Mouse (Mus musculus): Measurements from ENCODE around the gene Gm20721. TPM values are rescaled to one million over a fixed set of nuclear protein-coding genes. Genes with fewer than 3 reads are reported as not detected.

Gene Gm20721
- total and polyA plus RNA-seq, 3 experiments, result 55.7 to 363 TPM; not detected in 1

DNA sequence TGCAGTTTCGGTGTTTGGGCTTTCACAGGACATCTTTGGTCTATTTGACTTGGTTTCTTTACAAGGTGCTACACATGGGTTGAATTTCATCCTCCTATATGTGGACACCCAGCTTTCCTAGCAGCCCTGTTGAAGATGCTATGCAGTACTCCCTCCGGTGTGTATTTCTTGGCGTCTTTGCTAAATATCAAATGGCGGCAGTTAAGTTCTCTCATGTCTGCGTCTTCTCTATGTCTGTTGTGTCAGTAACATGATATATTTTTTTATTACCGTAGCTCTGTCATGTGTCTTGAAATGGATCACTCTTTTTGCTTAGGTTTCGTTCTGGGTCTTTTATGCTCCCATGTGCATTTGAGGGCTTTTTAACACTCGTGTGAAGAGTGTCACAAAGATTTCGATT, 34.5 kb upstream of the Gm20721 start:
- no peak for DNase-seq (ENCODE audit: extremely low read depth)
- Histone ChIP-seq H3K9ac (ENCODE audit: insufficient read depth, low read depth) (no peak overlapping the region), H3K36me3 (replicated peaks in 1 of 2; ENCODE audit: control insufficient read depth in 1 of 2, insufficient read depth in 1 of 2, low read length in 1 of 2) (no peaks in the 10 kb centered on the region), H3K9me3 (replicated peaks; ENCODE audit: low read length) (no peaks in the 10 kb centered on the region), H3K4me2 (ENCODE audit: insufficient read depth, low read depth, poor library complexity, severe bottlenecking) (no peak overlapping the region), H3K27ac (ENCODE audit: insufficient read depth, low read depth) (no peak overlapping the region), H3K27me3 (replicated peaks) (no peaks in the 10 kb centered on the region), H3K4me1 (ENCODE audit: control insufficient read depth in 1 of 2, insufficient read depth in 2 of 2) (peaks cover 0 to 3% of the 10 kb centered on the region in 2 experiments; a peak in 1 of 4 replicates), H3K79me2 (replicated peaks; ENCODE audit: control insufficient read depth, extremely low read depth, insufficient read depth, poor library complexity, severe bottlenecking) (no peaks in the 10 kb centered on the region), H3K4me3 (replicated peaks in 1 of 3; ENCODE audit: low read depth in 2 of 3, low read length in 2 of 3, poor library complexity in 1 of 3) (no peak overlapping the region)
- TF ChIP-seq KAT2A (IDR thresholded peaks at IDR 0.05; ENCODE audit: insufficient replicate concordance, low read length) (no peak), POLR2A (IDR thresholded peaks at IDR 0.05; ENCODE audit: low read depth, low read length) (no peak), MAX (IDR thresholded peaks at IDR 0.05; ENCODE audit: low read length) (no peak), PAX5 (IDR thresholded peaks at IDR 0.05; ENCODE audit: low read length) (no peak), ZNF384 (IDR thresholded peaks at IDR 0.05; ENCODE audit: low read depth, low read length) (no peak), TBP (conservative IDR thresholded peaks at IDR 0.05; ENCODE audit: low read depth, low read length) (no peak), HCFC1 (IDR thresholded peaks at IDR 0.05; ENCODE audit: low read depth, low read length) (no peak), ELF1 (IDR thresholded peaks at IDR 0.05; ENCODE audit: low read depth, low read length) (no peak), NELFE (IDR thresholded peaks at IDR 0.05; ENCODE audit: low read depth, low read length) (no peak), ETS1 (conservative IDR thresholded peaks at IDR 0.05; ENCODE audit: low read depth, low read length) (no peak), MAFK (IDR thresholded peaks at IDR 0.05; ENCODE audit: insufficient replicate concordance, low read length) (no peak), POLR2AphosphoS2 (IDR thresholded peaks at IDR 0.05; ENCODE audit: low read depth, low read length) (no peak), JUN (IDR thresholded peaks at IDR 0.05; ENCODE audit: insufficient read depth, low read depth, low read length) (no peak), CTCF (conservative IDR thresholded peaks at IDR 0.05 in 1 of 2, IDR thresholded peaks at IDR 0.05 in 1 of 2; ENCODE audit: low read depth in 2 of 2, low read length in 2 of 2) (no peak), SMC3 (IDR thresholded peaks at IDR 0.05; ENCODE audit: low read depth, low read length) (no peak), ZC3H11A (IDR thresholded peaks at IDR 0.05; ENCODE audit: low read depth, low read length) (no peak), MYC (IDR thresholded peaks at IDR 0.05; ENCODE audit: low read depth, low read length) (no peak)
- in situ Hi-C loops (cut with MboI; ENCODE audit: low pct_ligation_motif_present, low pct_unique_long_range_greater_than_20kb, low sequenced_read_pairs) (no loop called here), dilution Hi-C loops (cut with MboI; ENCODE audit: extremely low pct_ligation_motif_present, extremely low pct_unique_long_range_greater_than_20kb, low sequenced_read_pairs) (no loop called here)

DNA sequence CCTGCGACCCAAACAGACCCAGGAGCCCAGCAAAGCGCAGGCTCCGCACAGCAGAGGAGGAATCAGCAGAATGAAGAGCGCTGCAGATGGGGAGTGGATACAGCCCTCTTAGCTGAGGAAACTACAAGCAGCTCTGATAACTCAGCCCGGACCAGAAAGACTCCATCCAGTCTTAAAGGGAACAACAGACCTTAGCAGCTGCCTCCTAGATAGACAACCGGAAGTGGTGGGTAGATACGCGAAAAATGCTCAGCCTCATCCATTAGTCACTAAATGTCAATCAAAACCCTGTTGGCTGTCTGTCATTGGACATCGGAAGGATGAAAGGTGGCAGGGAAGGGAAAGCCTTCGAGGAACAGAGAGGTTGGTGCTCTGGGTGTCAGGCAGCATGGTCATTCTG, 20.1 kb upstream of the Gm20721 start:
- no peak overlapping the region for H3K9ac ChIP-seq (ENCODE audit: insufficient read depth, low read depth)
- no peaks in the 10 kb centered on the region for H3K79me2 ChIP-seq (replicated peaks; ENCODE audit: control insufficient read depth, extremely low read depth, insufficient read depth, poor library complexity, severe bottlenecking)
- TF ChIP-seq USF2 (conservative IDR thresholded peaks at IDR 0.05; ENCODE audit: low read depth, low read length), result no peak
- TF ChIP-seq MYC (IDR thresholded peaks at IDR 0.05; ENCODE audit: low read depth, low read length), result no peak
- no peak for TF ChIP-seq ZMIZ1 (IDR thresholded peaks at IDR 0.05; ENCODE audit: low read depth, low read length)
- no peak for TF ChIP-seq UBTF (IDR thresholded peaks at IDR 0.05; ENCODE audit: low read depth, low read length)
- TF ChIP-seq JUN (IDR thresholded peaks at IDR 0.05; ENCODE audit: insufficient read depth, low read depth, low read length), result no peak
- no peak for TF ChIP-seq RAD21 (IDR thresholded peaks at IDR 0.05; ENCODE audit: low read depth, low read length)
- TF ChIP-seq MAX (IDR thresholded peaks at IDR 0.05; ENCODE audit: low read length), result no peak
- TF ChIP-seq BHLHE40 (IDR thresholded peaks at IDR 0.05; ENCODE audit: low read depth, low read length), result no peak
- TF ChIP-seq MAFK (IDR thresholded peaks at IDR 0.05; ENCODE audit: insufficient replicate concordance, low read length), result no peak
- no peak for TF ChIP-seq ETS1 (conservative IDR thresholded peaks at IDR 0.05; ENCODE audit: low read depth, low read length)
- TF ChIP-seq PAX5 (IDR thresholded peaks at IDR 0.05; ENCODE audit: low read length), result no peak
- no peak for TF ChIP-seq RCOR1 (conservative IDR thresholded peaks at IDR 0.05; ENCODE audit: low read depth, low read length)
- no peaks in the 10 kb centered on the region for H3K27me3 ChIP-seq (replicated peaks)
- no peaks in the 10 kb centered on the region for H3K9me3 ChIP-seq (replicated peaks; ENCODE audit: low read length)
- no peak overlapping the region for H3K4me3 ChIP-seq (replicated peaks in 1 of 3; ENCODE audit: low read depth in 2 of 3, low read length in 2 of 3, poor library complexity in 1 of 3)
- dilution Hi-C loops (cut with MboI; ENCODE audit: extremely low pct_ligation_motif_present, extremely low pct_unique_long_range_greater_than_20kb, low sequenced_read_pairs), result no loop called here
- no peak overlapping the region for H3K27ac ChIP-seq (ENCODE audit: insufficient read depth, low read depth)
- no peak overlapping the region for H3K4me2 ChIP-seq (ENCODE audit: insufficient read depth, low read depth, poor library complexity, severe bottlenecking)
- in situ Hi-C loops (cut with MboI; ENCODE audit: low pct_ligation_motif_present, low pct_unique_long_range_greater_than_20kb, low sequenced_read_pairs), result no loop called here
- DNase-seq (ENCODE audit: extremely low read depth), result no peak
- no peaks in the 10 kb centered on the region for H3K36me3 ChIP-seq (replicated peaks in 1 of 2; ENCODE audit: control insufficient read depth in 1 of 2, insufficient read depth in 1 of 2, low read length in 1 of 2)
- no peaks in the 10 kb centered on the region; a peak in 1 of 4 replicates for H3K4me1 ChIP-seq (ENCODE audit: control insufficient read depth in 1 of 2, insufficient read depth in 2 of 2)
